Mouse (Mus musculus) cerebellum, adult 2 months (tissue): ENCODE results near the gene Lrrc36.

Experiments
- CTCF ChIP-seq: fragments of 200-500 bp; IDR thresholded peaks from 2 replicates; pipeline ENCODE4 v1.5.1; 2011; ENCODE audit warnings: low read depth, mild to moderate bottlenecking, control low read depth, low read length, moderate library complexity, borderline replicate concordance; ENCODE audit not compliant: insufficient read depth
- POLR2A ChIP-seq: fragments of 200-500 bp; IDR thresholded peaks from 2 replicates; pipeline ENCODE4 v1.6.1; 2011; ENCODE audit warnings: low read length, control low read depth, borderline replicate concordance; ENCODE audit not compliant: insufficient read depth

DNA sequence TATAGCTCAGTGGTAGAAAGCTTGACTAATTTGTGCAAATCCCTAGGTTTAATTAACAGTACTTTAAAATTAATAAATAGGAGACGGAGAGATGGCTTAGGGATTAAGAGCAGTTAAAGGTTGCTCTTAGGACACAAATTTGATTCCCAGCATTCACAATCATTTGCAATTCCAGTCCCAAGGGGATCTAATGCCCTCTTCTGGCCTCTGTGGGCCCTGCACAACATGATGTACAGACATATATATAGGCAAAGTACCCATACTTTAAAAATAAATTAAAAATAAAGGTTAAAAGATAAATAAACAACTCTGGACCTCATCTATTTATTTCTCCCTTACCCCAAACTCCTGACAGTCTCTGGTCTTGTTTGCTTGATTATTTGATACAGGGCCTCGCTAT is 5.6 kb downstream of the Lrrc36 start:
- TF ChIP-seq CTCF = no peak
- TF ChIP-seq POLR2A = no peak
